Mouse (Mus musculus): ENCODE measurements around the gene Calm1. TPM values are rescaled to one million over a fixed set of nuclear protein-coding genes. Genes with fewer than 3 reads are reported as not detected.

The Calm1 gene
- total RNA-seq, 2 experiments from 2014 or later = 92.8 to 96.0 TPM

Other genes starting within 250 kb of the Calm1 start
- 1.4 and 3.8 TPM in 2 replicates for gene Kcnk13, start 234.9 kb upstream of the Calm1 start, total RNA-seq (2015; ENCODE audit: low replicate concordance)
- 0.51 TPM in 1 of 2 replicates, not detected in the other for gene Kcnk13, start 234.9 kb upstream of the Calm1 start, total RNA-seq (2017; ENCODE audit: low replicate concordance)
- 70.0 and 102 TPM in 2 replicates for gene Psmc1, start 89.3 kb upstream of the Calm1 start, total RNA-seq (2015; ENCODE audit: low replicate concordance)
- 46.8 and 113 TPM in 2 replicates for gene Psmc1, start 89.3 kb upstream of the Calm1 start, total RNA-seq (2017; ENCODE audit: low replicate concordance)
- 1.4 and 10.1 TPM in 2 replicates for gene Nrde2, start 39.8 kb upstream of the Calm1 start, total RNA-seq (2015; ENCODE audit: low replicate concordance)
- 4.8 and 11.3 TPM in 2 replicates for gene Nrde2, start 39.8 kb upstream of the Calm1 start, total RNA-seq (2017; ENCODE audit: low replicate concordance)

All from erythroid progenitor cell, adult 5-6 weeks (primary cell).